Mouse (Mus musculus) midbrain, embryonic 11.5 days (tissue): ENCODE measurements around the gene Zfp810. TPM values are rescaled to one million over a fixed set of nuclear protein-coding genes. Genes with fewer than 3 reads are reported as not detected.
A peak's percentile ranks its signal among the peaks of the same experiment; 100 is the strongest.

Experiments
- ATAC-seq: fragments of 200-750 bp; cut with Nextera tagmentation; 2 replicates; pipeline ENCODE4 v1.8.0; 2017; ENCODE audit warnings: moderate TSS enrichment, moderate library complexity; ENCODE audit not compliant: low FRiP score
- DNase-seq: peaks from one replicate; pipeline ENCODE4 v3.0.0; 2015; ENCODE audit warnings: low spot score; ENCODE audit errors: missing footprints
- H3K27ac ChIP-seq: fragments of 300-500 bp; sonication (generic); 2 replicates; pipeline ENCODE4 v1.5.1; 2014; ENCODE audit warnings: low read depth, low read length
- H3K27me3 ChIP-seq: fragments of 300-500 bp; sonication (generic); 2 replicates; pipeline ENCODE4 v1.6.1; 2014; ENCODE audit warnings: mild to moderate bottlenecking, low read length, moderate library complexity, mixed read lengths; ENCODE audit not compliant: control insufficient read depth, insufficient read depth
- H3K36me3 ChIP-seq: fragments of 300-500 bp; sonication (generic); 2 replicates; pipeline ENCODE4 v1.6.1; 2014; ENCODE audit warnings: mild to moderate bottlenecking, low read length, moderate library complexity, mixed read lengths; ENCODE audit not compliant: control insufficient read depth, insufficient read depth
- H3K4me1 ChIP-seq: fragments of 300-500 bp; sonication (generic); 2 replicates; pipeline ENCODE4 v1.6.1; 2014; ENCODE audit warnings: low read length; ENCODE audit not compliant: control insufficient read depth, insufficient read depth
- H3K4me2 ChIP-seq: fragments of 300-500 bp; sonication (generic); 2 replicates; pipeline ENCODE4 v1.6.1; 2014; ENCODE audit warnings: mild to moderate bottlenecking, moderate library complexity
- H3K4me3 ChIP-seq: fragments of 300-500 bp; sonication (generic); 2 replicates; pipeline ENCODE4 v1.5.1; 2014; ENCODE audit warnings: low read depth, low read length
- H3K9ac ChIP-seq: fragments of 300-500 bp; sonication (generic); 2 replicates; pipeline ENCODE4 v1.6.1; 2014; ENCODE audit warnings: low read length
- H3K9me3 ChIP-seq: fragments of 300-500 bp; sonication (generic); 2 replicates; pipeline ENCODE4 v1.6.1; 2016; ENCODE audit warnings: low read length; ENCODE audit not compliant: control insufficient read depth
- WGBS: fragments of 180-500 bp; shearing (Covaris S2); extraction: QIAGEN DNeasy Blood & Tissue Kit; methylation state at CpG from one replicate; pipeline ENCODE4 v1.1.7; 2014; 5-methylcytosine and 5-hydroxymethylcytosine counted together
- polyA plus RNA-seq: library from polyadenylated mRNA; unstranded; fragments of >200 nt; fragmentation: Nextera tagmentation; extraction: Ambion mirVana; gene quantifications from 2 replicates; pipeline ENCODE4 v1.2.1, GENCODE M21; 2014

The Zfp810 gene
- polyA plus RNA-seq, 1 experiment from 2014 or later = 25.9 TPM

- Histone ChIP-seq H3K36me3 (peaks cover 66% of the 10 kb centered on the region), H3K27me3 (no peaks in the 10 kb centered on the region), H3K4me2 (no peak overlapping the region), H3K4me1 (no peaks in the 10 kb centered on the region), H3K9ac (no peak overlapping the region), H3K27ac (no peak overlapping the region), H3K9me3 (peaks cover 54% of the 10 kb centered on the region), H3K4me3 (no peak overlapping the region)
- ATAC-seq (no peak), DNase-seq (peak; percentile 90)
- 97% methylated on average over 4 of the region's 4 CpGs for WGBS
Measured at GRCm38 (mm10) chr9:22278733-22279132, 28.7 kb downstream of the Zfp810 start.

- Histone ChIP-seq H3K4me1 (no peaks in the 10 kb centered on the region), H3K36me3 (peaks cover 4% of the 10 kb centered on the region; the same call in 1 of the 2 replicates), H3K9ac (no peak overlapping the region), H3K27ac (no peak overlapping the region), H3K4me2 (no peak overlapping the region), H3K4me3 (no peak overlapping the region), H3K9me3 (no peaks in the 10 kb centered on the region), H3K27me3 (no peaks in the 10 kb centered on the region)
- ATAC-seq (no peak), DNase-seq (no peak)
- 93% methylated on average over 1 of the region's 1 CpGs for WGBS
Measured at GRCm38 (mm10) chr9:22268886-22269285, 38.6 kb downstream of the Zfp810 start.

DNA sequence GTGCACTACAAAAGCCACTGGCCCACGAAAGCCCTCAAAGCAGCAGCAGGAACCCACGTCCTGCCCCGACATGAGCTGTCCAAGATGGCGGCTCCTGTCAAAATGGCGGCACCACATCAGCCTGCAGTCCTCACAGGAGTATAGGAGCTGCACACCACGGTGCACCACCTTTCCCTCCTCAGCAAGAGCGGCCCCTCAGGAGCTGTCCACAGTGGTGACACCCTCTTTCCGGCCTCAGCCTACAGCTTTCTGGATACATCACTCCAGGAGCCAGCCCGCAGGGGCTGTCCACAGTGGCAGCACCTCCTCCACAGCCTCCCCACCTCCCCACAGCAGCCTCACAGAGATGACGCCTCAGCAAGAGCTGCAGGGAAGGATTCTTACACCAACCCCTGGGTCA is 44.8 kb downstream of the Zfp810 start:
- no peaks in the 10 kb centered on the region for H3K27me3 ChIP-seq
- peaks cover 2% of the 10 kb centered on the region; the same call in 1 of the 2 replicates for H3K4me1 ChIP-seq
- H3K36me3 ChIP-seq = no peaks in the 10 kb centered on the region
- DNase-seq (no peak), ATAC-seq (no peak)
- WGBS = 87% methylated on average over 10 of the region's 10 CpGs
- no peaks in the 10 kb centered on the region for H3K9me3 ChIP-seq
- no peak overlapping the region for H3K9ac ChIP-seq
- no peak overlapping the region for H3K4me3 ChIP-seq
- no peak overlapping the region for H3K4me2 ChIP-seq
- no peak overlapping the region for H3K27ac ChIP-seq

DNA sequence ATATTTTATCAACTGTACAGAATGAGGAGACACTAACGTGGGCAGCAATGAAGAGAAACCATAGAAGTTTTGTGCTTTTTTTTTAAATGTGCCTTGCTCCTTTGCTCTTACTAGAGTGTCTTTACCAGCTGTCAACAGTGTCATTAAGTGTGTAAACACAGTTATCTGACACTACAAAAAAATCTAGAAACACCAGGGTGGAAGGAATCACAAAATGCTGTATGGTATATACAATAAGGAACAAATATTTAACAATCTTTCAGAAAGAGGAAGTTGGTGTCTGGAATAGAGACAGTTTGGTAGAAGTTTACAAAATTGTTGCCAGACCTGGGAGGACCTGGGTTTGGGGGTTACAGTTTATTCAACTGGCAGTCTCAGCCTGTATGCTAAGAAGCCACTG is 45.9 kb downstream of the Zfp810 start:
- DNase-seq (no peak), ATAC-seq (no peak)
- Histone ChIP-seq H3K4me2 (no peak overlapping the region), H3K9me3 (no peaks in the 10 kb centered on the region), H3K4me3 (no peak overlapping the region), H3K36me3 (no peaks in the 10 kb centered on the region; the same call in 1 of the 2 replicates), H3K27me3 (no peaks in the 10 kb centered on the region), H3K27ac (no peak overlapping the region), H3K4me1 (peaks cover 2% of the 10 kb centered on the region; the same call in 1 of the 2 replicates), H3K9ac (no peak overlapping the region)
- WGBS = 81% methylated on average over 1 of the region's 1 CpGs

- Histone ChIP-seq H3K4me2 (peak overlapping the region; percentile 74), H3K4me3 (peak overlapping the region; percentile 62), H3K9ac (no peak overlapping the region; the same call in 1 of the 2 replicates), H3K36me3 (peaks cover 2% of the 10 kb centered on the region; the same call in 1 of the 2 replicates), H3K4me1 (peaks cover 2% of the 10 kb centered on the region; the same call in 1 of the 2 replicates), H3K9me3 (peaks cover 10% of the 10 kb centered on the region; the same call in 1 of the 2 replicates), H3K27me3 (no peaks in the 10 kb centered on the region), H3K27ac (no peak overlapping the region)
- ATAC-seq (no peak), DNase-seq (no peak)
- 31% methylated on average over 3 of the region's 3 CpGs for WGBS
Measured at GRCm38 (mm10) chr9:22260092-22260422, 47.4 kb downstream of the Zfp810 start.

DNA sequence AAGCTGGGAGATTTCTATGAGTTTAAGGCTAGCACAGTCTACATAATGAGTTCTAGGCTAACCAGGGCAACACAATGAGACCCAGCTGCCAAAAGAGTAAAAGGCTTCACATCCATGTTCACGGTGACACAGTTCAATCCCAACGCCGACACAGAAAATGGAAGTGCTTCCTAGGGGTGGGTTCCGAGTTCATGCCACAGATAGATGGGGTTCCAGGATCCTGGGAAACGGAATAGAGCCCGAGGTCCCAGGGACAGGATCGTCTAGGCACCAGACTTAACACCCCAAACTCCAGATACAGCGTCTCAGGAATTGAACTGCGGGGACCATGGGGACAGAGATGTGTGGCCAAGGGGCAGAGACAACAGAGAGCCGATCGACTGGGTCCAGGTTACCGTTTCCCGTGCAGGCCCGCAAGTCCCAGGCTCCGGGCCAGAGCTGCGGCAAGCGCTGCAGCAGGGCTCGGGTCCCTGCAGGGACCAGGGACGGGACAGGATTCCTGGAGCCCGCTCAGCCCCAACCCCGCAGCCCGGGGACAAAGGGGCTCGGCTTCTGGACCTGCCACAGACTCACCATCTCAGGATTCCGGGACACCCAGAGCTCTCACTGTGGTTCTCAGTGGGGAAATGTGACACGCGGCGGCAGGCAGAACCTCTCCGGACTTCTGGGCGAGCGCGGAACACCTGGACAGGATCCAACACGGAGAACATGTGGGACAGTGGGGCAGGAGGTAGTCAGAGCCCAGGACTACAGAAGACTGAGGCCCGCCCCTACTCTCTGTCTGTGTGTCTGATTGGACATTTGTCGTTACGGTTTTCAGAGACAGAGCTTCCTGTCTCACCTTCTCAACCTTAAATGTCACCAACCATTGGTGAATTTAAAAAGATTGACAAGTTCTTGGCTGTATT is 48.0 kb downstream of the Zfp810 start, which contains the start of gene Zfp599:
Gene Zfp599, minus strand, starts transcription at position 712 of the 908 bp plus-strand sequence.
- peaks cover 10% of the 10 kb centered on the region; the same call in 1 of the 2 replicates for H3K9me3 ChIP-seq
- H3K27me3 ChIP-seq = no peaks in the 10 kb centered on the region
- WGBS = 3% methylated on average over 35 of the region's 35 CpGs
- ATAC-seq = peak; percentile 91
- H3K36me3 ChIP-seq = peaks cover 2% of the 10 kb centered on the region; the same call in 1 of the 2 replicates
- peak; percentile 93 for DNase-seq
- peak within 1 kb of the TSS; percentile 74 for H3K4me2 ChIP-seq
- peak within 1 kb of the TSS; percentile 87 for H3K9ac ChIP-seq
- H3K27ac ChIP-seq = no peak within 1 kb of the TSS
- H3K4me1 ChIP-seq = peaks cover 2% of the 10 kb centered on the region; the same call in 1 of the 2 replicates
- H3K4me3 ChIP-seq = peak within 1 kb of the TSS; percentile 62

GRCm38 (mm10) chr9:22258784-22259183 is 48.7 kb downstream of the Zfp810 start:
- no peak for DNase-seq
- H3K36me3 ChIP-seq = peaks cover 4% of the 10 kb centered on the region; the same call in 1 of the 2 replicates
- peak overlapping the region; percentile 87 for H3K9ac ChIP-seq
- H3K27me3 ChIP-seq = no peaks in the 10 kb centered on the region
- peak overlapping the region; percentile 62 for H3K4me3 ChIP-seq
- peak overlapping the region; percentile 74 for H3K4me2 ChIP-seq
- WGBS = 84% methylated on average over 8 of the region's 8 CpGs
- H3K4me1 ChIP-seq = peaks cover 2% of the 10 kb centered on the region; the same call in 1 of the 2 replicates
- no peak for ATAC-seq
- no peak overlapping the region for H3K27ac ChIP-seq
- H3K9me3 ChIP-seq = peaks cover 10% of the 10 kb centered on the region; the same call in 1 of the 2 replicates

DNA sequence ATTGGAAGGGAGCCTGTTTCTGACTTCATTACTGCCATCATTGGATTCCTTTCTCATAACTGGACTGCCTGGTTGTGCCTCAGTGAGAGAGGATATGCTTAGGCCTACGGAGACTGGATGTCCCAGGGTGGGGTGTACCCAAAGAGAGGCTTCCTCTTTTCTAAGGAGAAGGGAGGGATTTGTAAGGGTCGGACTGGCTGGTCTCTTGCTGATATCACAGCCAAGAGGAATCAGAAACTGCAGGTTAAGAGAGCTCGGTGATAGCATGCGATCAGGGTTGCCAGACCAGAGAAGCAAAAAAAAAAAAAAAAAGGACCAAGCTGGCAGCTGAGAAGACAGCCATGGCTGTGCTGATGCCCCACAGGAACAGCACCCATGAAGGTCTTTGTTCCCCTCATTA is 50.9 kb downstream of the Zfp810 start:
- Histone ChIP-seq H3K27me3 (no peaks in the 10 kb centered on the region), H3K27ac (no peak overlapping the region), H3K9ac (no peak overlapping the region), H3K4me3 (no peak overlapping the region), H3K4me2 (no peak overlapping the region), H3K36me3 (peaks cover 4% of the 10 kb centered on the region; the same call in 1 of the 2 replicates), H3K9me3 (peaks cover 10% of the 10 kb centered on the region; the same call in 1 of the 2 replicates), H3K4me1 (peaks cover 2% of the 10 kb centered on the region; the same call in 1 of the 2 replicates)
- WGBS = 89% methylated on average over 4 of the region's 4 CpGs
- ATAC-seq = no peak
- DNase-seq = no peak

DNA sequence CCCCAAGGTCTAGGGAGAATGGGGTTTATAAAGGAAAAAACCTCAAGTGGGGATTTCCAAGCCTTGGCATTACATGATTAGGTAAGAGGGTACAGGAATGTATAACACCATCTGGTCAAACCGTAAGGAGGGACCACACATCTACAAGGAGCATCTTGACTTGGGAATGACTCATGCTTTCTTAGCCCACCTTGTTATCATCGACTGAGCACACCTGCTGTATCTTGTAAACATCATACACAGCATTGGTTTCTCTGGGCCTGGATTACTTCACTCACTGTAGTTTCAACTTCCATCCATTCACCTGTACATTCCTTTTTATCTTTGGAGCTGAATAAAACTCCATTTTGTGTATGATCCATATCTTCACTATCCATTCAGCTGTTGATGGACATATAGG is 63.2 kb downstream of the Zfp810 start:
- Histone ChIP-seq H3K4me3 (no peak overlapping the region), H3K4me2 (no peak overlapping the region), H3K4me1 (no peaks in the 10 kb centered on the region), H3K27ac (no peak overlapping the region), H3K9ac (no peak overlapping the region), H3K36me3 (peaks cover 18% of the 10 kb centered on the region), H3K27me3 (no peaks in the 10 kb centered on the region), H3K9me3 (peaks cover 3% of the 10 kb centered on the region; the same call in 1 of the 2 replicates)
- 91% methylated on average over 2 of the region's 2 CpGs for WGBS
- ATAC-seq (no peak), DNase-seq (no peak)
